Mouse (Mus musculus) midbrain, embryonic 10.5 days (tissue): ENCODE results near the gene Rab1b. TPM values are rescaled to one million over a fixed set of nuclear protein-coding genes. Genes with fewer than 3 reads are reported as not detected.
A peak's percentile ranks its signal among the peaks of the same experiment; 100 is the strongest.
"Not testable (repeated sequence)": the region's sequence is repeated elsewhere in the genome, so short reads cannot be mapped to it uniquely, and the experiment has no call there.

ENCODE experiments used
- DNase-seq: peaks from one replicate; pipeline ENCODE4 v3.0.0-alpha.2; 2017; ENCODE audit warnings: low spot score
- H3K27ac ChIP-seq: fragments of 300-500 bp; sonication (generic); replicated peaks from 2 replicates; pipeline ENCODE4 v1.5.1; 2016; ENCODE audit warnings: mild to moderate bottlenecking
- H3K27me3 ChIP-seq: fragments of 300-500 bp; sonication (generic); 2 replicates; pipeline ENCODE4 v1.6.1; 2016; ENCODE audit warnings: low read depth, mild to moderate bottlenecking; ENCODE audit not compliant: poor library complexity, severe bottlenecking
- H3K36me3 ChIP-seq: fragments of 300-500 bp; sonication (generic); 2 replicates; pipeline ENCODE4 v1.6.1; 2016; ENCODE audit warnings: mild to moderate bottlenecking, moderate library complexity
- H3K4me1 ChIP-seq: fragments of 300-500 bp; sonication (generic); 2 replicates; pipeline ENCODE4 v1.6.1; 2016
- H3K4me3 ChIP-seq: fragments of 300-500 bp; sonication (generic); 2 replicates; pipeline ENCODE4 v1.5.1; 2016; ENCODE audit warnings: mild to moderate bottlenecking, moderate library complexity
- H3K9me3 ChIP-seq: fragments of 300-500 bp; sonication (generic); replicated peaks from 2 replicates; pipeline ENCODE4 v1.6.1; 2016; ENCODE audit warnings: mild to moderate bottlenecking
- WGBS: fragments of 180-500 bp; shearing (Covaris S2); methylation state at CpG from one replicate; pipeline ENCODE4 v1.1.7; 2016; 5-methylcytosine and 5-hydroxymethylcytosine counted together
- polyA plus RNA-seq: library from polyadenylated mRNA; unstranded; fragments of >200 nt; fragmentation: Nextera tagmentation; extraction: Ambion mirVana; gene quantifications from 2 replicates; pipeline ENCODE4 v1.2.1, GENCODE M21; 2016

The Rab1b gene
- 267 and 280 TPM in 2 replicates for polyA plus RNA-seq

- H3K36me3 ChIP-seq, result peaks cover 78% of the 10 kb centered on the region
- peak within 1 kb of the TSS; percentile 88 for H3K4me3 ChIP-seq
- WGBS, result under 1% methylated on average over 46 of the region's 46 CpGs
- DNase-seq, result peak; percentile 98
- H3K27me3 ChIP-seq, result no peaks in the 10 kb centered on the region
- H3K4me1 ChIP-seq, result peaks cover 32% of the 10 kb centered on the region
- H3K27ac ChIP-seq, result peak within 1 kb of the TSS; percentile 97
- no peaks in the 10 kb centered on the region for H3K9me3 ChIP-seq
Measured at GRCm38 (mm10) chr19:5106731-5107191, at the start of gene Rab1b. TSS of gene Rab1b (minus strand) at chr19:5107072.

- Histone ChIP-seq H3K36me3 (peaks cover 29% of the 10 kb centered on the region), H3K9me3 (no peaks in the 10 kb centered on the region), H3K27me3 (no peaks in the 10 kb centered on the region), H3K4me3 (no peak overlapping the region), H3K27ac (no peak overlapping the region), H3K4me1 (no peaks in the 10 kb centered on the region)
- WGBS, result 88% methylated on average over 6 of the region's 6 CpGs
- DNase-seq, result no peak
Measured at GRCm38 (mm10) chr19:5152261-5152660, 45.4 kb upstream of the Rab1b start.

- Histone ChIP-seq H3K36me3 (peaks cover 29% of the 10 kb centered on the region), H3K4me3 (no peak overlapping the region), H3K27me3 (no peaks in the 10 kb centered on the region), H3K4me1 (no peaks in the 10 kb centered on the region), H3K9me3 (no peaks in the 10 kb centered on the region), H3K27ac (no peak overlapping the region)
- no peak for DNase-seq
- 87% methylated on average over 5 of the region's 5 CpGs for WGBS
Measured at GRCm38 (mm10) chr19:5151741-5152140, 44.9 kb upstream of the Rab1b start.

- Histone ChIP-seq H3K36me3 (peaks cover 32% of the 10 kb centered on the region), H3K9me3 (no peaks in the 10 kb centered on the region), H3K27me3 (no peaks in the 10 kb centered on the region), H3K4me1 (no peaks in the 10 kb centered on the region), H3K27ac (no peak overlapping the region), H3K4me3 (no peak overlapping the region)
- peak; percentile 61 for DNase-seq
- 46% methylated on average over 3 of the region's 3 CpGs for WGBS
Measured at GRCm38 (mm10) chr19:5151331-5151730, 44.5 kb upstream of the Rab1b start.

GRCm38 (mm10) chr19:5150358-5150757 is 43.5 kb upstream of the Rab1b start:
- H3K36me3 ChIP-seq, result peaks cover 28% of the 10 kb centered on the region
- 90% methylated on average over 6 of the region's 6 CpGs for WGBS
- no peaks in the 10 kb centered on the region for H3K27me3 ChIP-seq
- DNase-seq, result no peak
- no peaks in the 10 kb centered on the region for H3K4me1 ChIP-seq
- no peak overlapping the region for H3K4me3 ChIP-seq
- H3K27ac ChIP-seq, result no peak overlapping the region
- H3K9me3 ChIP-seq, result no peaks in the 10 kb centered on the region

GRCm38 (mm10) chr19:5149041-5149440 is 42.2 kb upstream of the Rab1b start:
- not testable (repeated sequence) for H3K27me3 ChIP-seq, H3K9me3 ChIP-seq, H3K4me1 ChIP-seq, H3K27ac ChIP-seq, DNase-seq, H3K4me3 ChIP-seq
- 84% methylated on average over 5 of the region's 6 CpGs for WGBS
- H3K36me3 ChIP-seq, result peaks cover 39% of the 10 kb centered on the region

GRCm38 (mm10) chr19:5139640-5140039 is 32.8 kb upstream of the Rab1b start:
- H3K27me3 ChIP-seq, result no peaks in the 10 kb centered on the region
- H3K36me3 ChIP-seq, result peaks cover 46% of the 10 kb centered on the region
- no peaks in the 10 kb centered on the region for H3K4me1 ChIP-seq
- no peak overlapping the region for H3K27ac ChIP-seq
- DNase-seq, result peak; percentile 46
- WGBS, result 3% methylated on average over 2 of the region's 2 CpGs
- no peak overlapping the region for H3K4me3 ChIP-seq
- H3K9me3 ChIP-seq, result no peaks in the 10 kb centered on the region

GRCm38 (mm10) chr19:5131237-5131636 is 24.4 kb upstream of the Rab1b start:
- no peaks in the 10 kb centered on the region; the same call in 1 of the 2 replicates for H3K27me3 ChIP-seq
- no peak overlapping the region for H3K4me3 ChIP-seq
- DNase-seq, result no peak
- H3K27ac ChIP-seq, result no peak overlapping the region
- peaks cover 22% of the 10 kb centered on the region for H3K36me3 ChIP-seq
- H3K9me3 ChIP-seq, result no peaks in the 10 kb centered on the region
- 84% methylated on average over 4 of the region's 4 CpGs for WGBS
- peaks cover 8% of the 10 kb centered on the region; the same call in 1 of the 2 replicates for H3K4me1 ChIP-seq

- no peak overlapping the region for H3K27ac ChIP-seq
- H3K36me3 ChIP-seq, result peaks cover 16% of the 10 kb centered on the region
- 46% methylated on average over 1 of the region's 1 CpGs for WGBS
- DNase-seq, result no peak
- peaks cover 8% of the 10 kb centered on the region; the same call in 1 of the 2 replicates for H3K4me1 ChIP-seq
- no peak overlapping the region for H3K4me3 ChIP-seq
- no peaks in the 10 kb centered on the region; the same call in 1 of the 2 replicates for H3K27me3 ChIP-seq
- H3K9me3 ChIP-seq, result no peaks in the 10 kb centered on the region
Measured at GRCm38 (mm10) chr19:5129770-5130169, 22.9 kb upstream of the Rab1b start.

- 81% methylated on average over 7 of the region's 7 CpGs for WGBS
- no peak overlapping the region for H3K4me3 ChIP-seq
- no peaks in the 10 kb centered on the region for H3K9me3 ChIP-seq
- no peaks in the 10 kb centered on the region for H3K36me3 ChIP-seq
- no peak for DNase-seq
- H3K27ac ChIP-seq, result no peak overlapping the region
- peaks cover 5% of the 10 kb centered on the region for H3K27me3 ChIP-seq
- H3K4me1 ChIP-seq, result no peaks in the 10 kb centered on the region
Measured at GRCm38 (mm10) chr19:5124055-5124614, 17.3 kb upstream of the Rab1b start.

GRCm38 (mm10) chr19:5123241-5123640 is 16.4 kb upstream of the Rab1b start:
- peaks cover 12% of the 10 kb centered on the region for H3K27me3 ChIP-seq
- H3K27ac ChIP-seq, result no peak overlapping the region
- H3K9me3 ChIP-seq, result no peaks in the 10 kb centered on the region
- H3K4me1 ChIP-seq, result peaks cover 8% of the 10 kb centered on the region
- DNase-seq, result no peak
- no peak overlapping the region for H3K4me3 ChIP-seq
- 87% methylated on average over 3 of the region's 3 CpGs for WGBS
- no peaks in the 10 kb centered on the region for H3K36me3 ChIP-seq

- no peaks in the 10 kb centered on the region for H3K9me3 ChIP-seq
- no peaks in the 10 kb centered on the region for H3K36me3 ChIP-seq
- no peak overlapping the region for H3K27ac ChIP-seq
- no peak overlapping the region for H3K4me3 ChIP-seq
- 74% methylated on average over 10 of the region's 10 CpGs for WGBS
- no peak for DNase-seq
- peaks cover 12% of the 10 kb centered on the region for H3K27me3 ChIP-seq
- H3K4me1 ChIP-seq, result peaks cover 10% of the 10 kb centered on the region
Measured at GRCm38 (mm10) chr19:5122492-5122891, 15.6 kb upstream of the Rab1b start.

GRCm38 (mm10) chr19:5118384-5118698 is 11.5 kb upstream of the Rab1b start, which contains the start of gene Klc2:
TSS of gene Klc2 (minus strand) at chr19:5118560.
- Histone ChIP-seq H3K9me3 (no peaks in the 10 kb centered on the region), H3K27me3 (peaks cover 12% of the 10 kb centered on the region), H3K4me3 (peak within 1 kb of the TSS; percentile 91), H3K36me3 (peaks cover 25% of the 10 kb centered on the region), H3K4me1 (peaks cover 20% of the 10 kb centered on the region), H3K27ac (peak within 1 kb of the TSS; percentile 91)
- 1% methylated on average over 18 of the region's 18 CpGs for WGBS
- DNase-seq, result no peak
